Mouse (Mus musculus) hindbrain, embryonic 14.5 days (tissue): ENCODE results near the gene Dmrt1. TPM values are rescaled to one million over a fixed set of nuclear protein-coding genes. Genes with fewer than 3 reads are reported as not detected.

ENCODE experiments used
- ATAC-seq: fragments of 200-750 bp; cut with Nextera tagmentation; 2 replicates; pipeline ENCODE4 v1.8.0; 2017; ENCODE audit warnings: moderate number of reproducible peaks, mild to moderate bottlenecking, moderate TSS enrichment, moderate library complexity; ENCODE audit not compliant: low FRiP score
- DNase-seq: peaks from one replicate; pipeline ENCODE4 v3.0.0-alpha.2; 2015; ENCODE audit warnings: low spot score
- H3K27ac ChIP-seq: fragments of 300-500 bp; sonication (generic); 2 replicates; pipeline ENCODE4 v1.5.1; 2014; ENCODE audit warnings: mild to moderate bottlenecking, moderate library complexity
- H3K27me3 ChIP-seq: fragments of 300-500 bp; sonication (generic); 2 replicates; pipeline ENCODE4 v1.6.1; 2014; ENCODE audit warnings: mild to moderate bottlenecking, low read length, mixed read lengths; ENCODE audit not compliant: control insufficient read depth, insufficient read depth
- H3K36me3 ChIP-seq: fragments of 300-500 bp; sonication (generic); replicated peaks from 2 replicates; pipeline ENCODE4 v1.6.1; 2014; ENCODE audit not compliant: control insufficient read depth, insufficient read depth
- H3K4me1 ChIP-seq: fragments of 300-500 bp; sonication (generic); replicated peaks from 2 replicates; pipeline ENCODE4 v1.6.1; 2014; ENCODE audit warnings: antibody characterized with exemption, low read length, mixed read lengths; ENCODE audit not compliant: control insufficient read depth, insufficient read depth
- H3K4me2 ChIP-seq: fragments of 300-500 bp; sonication (generic); replicated peaks from 2 replicates; pipeline ENCODE4 v1.6.1; 2014; ENCODE audit warnings: mild to moderate bottlenecking, moderate library complexity
- H3K4me3 ChIP-seq: fragments of 300-500 bp; sonication (generic); replicated peaks from 2 replicates; pipeline ENCODE4 v1.5.1; 2014; ENCODE audit warnings: mild to moderate bottlenecking, low read length
- H3K9ac ChIP-seq: fragments of 300-500 bp; sonication (generic); 2 replicates; pipeline ENCODE4 v1.6.1; 2014
- H3K9me3 ChIP-seq: fragments of 300-500 bp; sonication (generic); 2 replicates; pipeline ENCODE4 v1.6.1; 2016; ENCODE audit warnings: low read length; ENCODE audit not compliant: control insufficient read depth
- WGBS: fragments of 180-500 bp; shearing (Covaris S2); extraction: QIAGEN DNeasy Blood & Tissue Kit; methylation state at CpG from one replicate; pipeline ENCODE4 v1.1.7; 2014; 5-methylcytosine and 5-hydroxymethylcytosine counted together
- polyA plus RNA-seq: library from polyadenylated mRNA; unstranded; fragments of >200 nt; fragmentation: Nextera tagmentation; extraction: Ambion mirVana; gene quantifications from 2 replicates; pipeline ENCODE4 v1.2.1, GENCODE M21; 2014

Dmrt1 gene
- polyA plus RNA-seq, 1 experiment from 2014 or later = not detected

GRCm38 (mm10) chr19:25611116-25611515 lies 105.7 kb downstream of the Dmrt1 start:
- peak overlapping the region; percentile 18 for H3K4me3 ChIP-seq
- WGBS = 1% methylated on average over 42 of the region's 42 CpGs
- H3K4me2 ChIP-seq = peak overlapping the region; percentile 44
- H3K9ac ChIP-seq = no peak overlapping the region
- DNase-seq (no peak), ATAC-seq (no peak)
- H3K4me1 ChIP-seq = peaks cover 10% of the 10 kb centered on the region; the same call in 1 of the 2 replicates
- H3K27ac ChIP-seq = no peak overlapping the region
- no peaks in the 10 kb centered on the region for H3K36me3 ChIP-seq
- H3K9me3 ChIP-seq = no peaks in the 10 kb centered on the region
- peaks cover 100% of the 10 kb centered on the region for H3K27me3 ChIP-seq

DNA sequence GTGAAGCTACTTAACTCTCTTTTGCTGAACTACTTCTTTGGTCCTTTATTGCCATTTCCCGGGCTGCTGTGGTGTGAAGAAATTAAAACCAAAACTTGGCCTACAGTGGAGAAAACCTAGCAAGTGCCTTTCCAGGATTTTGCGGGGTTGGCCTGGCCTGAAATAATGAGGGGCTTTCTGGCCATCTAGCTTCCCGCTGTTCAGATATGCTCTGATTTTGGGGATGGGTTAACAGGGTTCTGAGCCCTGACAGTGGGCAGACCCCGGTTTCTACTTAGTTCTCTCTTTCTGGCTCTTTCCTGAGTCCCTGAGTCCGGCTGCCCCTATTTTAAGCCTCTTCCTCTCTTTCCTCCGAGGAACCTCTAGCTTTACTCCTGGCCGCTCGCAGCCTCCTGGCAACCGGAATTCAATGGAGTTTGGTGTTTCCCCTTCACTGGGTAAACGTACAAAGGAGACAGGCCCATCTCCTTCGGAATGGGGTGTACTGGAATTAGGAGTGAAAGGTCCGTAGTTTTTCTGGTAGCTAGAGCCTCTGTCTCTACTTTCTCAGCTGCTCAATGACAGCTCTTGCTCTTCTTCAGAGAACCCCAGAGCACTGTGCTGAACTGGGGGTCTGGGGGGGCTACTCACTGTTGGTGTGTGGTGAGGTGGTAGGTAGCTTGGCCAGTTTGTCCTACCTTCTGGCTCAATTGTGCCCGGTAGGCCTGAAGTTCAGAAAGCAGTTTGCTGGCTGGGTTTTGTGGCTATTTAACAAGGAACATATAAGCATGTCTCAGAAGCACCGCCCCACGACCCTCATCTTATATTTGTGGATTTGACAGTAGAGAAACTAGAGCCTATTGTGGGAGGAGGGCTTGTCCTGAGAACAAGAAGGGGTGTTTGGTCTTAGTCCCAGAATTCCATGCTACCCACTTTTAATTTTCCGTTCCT lies 106.7 kb downstream of the Dmrt1 start:
- peaks cover 10% of the 10 kb centered on the region; the same call in 1 of the 2 replicates for H3K4me1 ChIP-seq
- no peak overlapping the region for H3K4me2 ChIP-seq
- no peaks in the 10 kb centered on the region for H3K9me3 ChIP-seq
- DNase-seq (no peak), ATAC-seq (no peak)
- H3K4me3 ChIP-seq = no peak overlapping the region
- no peak overlapping the region for H3K27ac ChIP-seq
- WGBS = 2% methylated on average over 16 of the region's 16 CpGs
- H3K36me3 ChIP-seq = no peaks in the 10 kb centered on the region
- H3K27me3 ChIP-seq = peaks cover 100% of the 10 kb centered on the region
- no peak overlapping the region for H3K9ac ChIP-seq

- Histone ChIP-seq H3K36me3 (no peaks in the 10 kb centered on the region), H3K4me2 (no peak overlapping the region), H3K27ac (no peak overlapping the region), H3K9ac (no peak overlapping the region), H3K4me3 (no peak overlapping the region), H3K9me3 (no peaks in the 10 kb centered on the region), H3K4me1 (peaks cover 10% of the 10 kb centered on the region; the same call in 1 of the 2 replicates), H3K27me3 (peaks cover 100% of the 10 kb centered on the region)
- WGBS = under 1% methylated on average over 6 of the region's 6 CpGs
- DNase-seq (no peak), ATAC-seq (no peak)
Observed at GRCm38 (mm10) chr19:25612806-25613295, 107.4 kb downstream of the Dmrt1 start.

GRCm38 (mm10) chr19:25613476-25614300 lies 108.3 kb downstream of the Dmrt1 start:
- Histone ChIP-seq H3K4me3 (no peak overlapping the region), H3K4me2 (no peak overlapping the region), H3K36me3 (no peaks in the 10 kb centered on the region), H3K4me1 (peaks cover 10% of the 10 kb centered on the region; the same call in 1 of the 2 replicates), H3K9ac (no peak overlapping the region), H3K27me3 (peaks cover 100% of the 10 kb centered on the region), H3K9me3 (no peaks in the 10 kb centered on the region), H3K27ac (no peak overlapping the region)
- no peak for DNase-seq
- 5% methylated on average over 13 of the region's 13 CpGs for WGBS
- ATAC-seq = no peak

DNA sequence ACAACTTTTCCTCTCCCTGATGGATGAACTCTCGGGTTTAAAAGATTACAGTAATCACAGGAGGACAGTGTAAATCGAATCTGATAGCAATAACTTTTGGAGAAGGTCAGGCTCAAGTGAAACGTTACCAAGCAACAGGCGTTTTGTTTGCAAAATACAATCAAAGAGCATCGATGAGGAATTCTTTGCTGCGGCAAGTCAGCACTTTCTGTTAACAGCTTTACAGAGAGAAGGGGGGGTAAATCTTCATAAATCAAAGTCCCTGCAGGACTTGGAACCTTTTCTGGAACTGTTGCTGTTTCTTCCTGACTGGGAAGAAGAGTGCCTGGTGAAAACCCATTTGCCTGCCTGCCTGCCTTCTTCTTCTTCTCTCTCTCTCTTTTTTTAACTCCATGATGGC lies 110.5 kb downstream of the Dmrt1 start:
- H3K9ac ChIP-seq = no peak overlapping the region
- no peaks in the 10 kb centered on the region for H3K9me3 ChIP-seq
- peaks cover 2% of the 10 kb centered on the region; the same call in 1 of the 2 replicates for H3K4me1 ChIP-seq
- H3K27ac ChIP-seq = no peak overlapping the region
- WGBS = 17% methylated on average over 6 of the region's 6 CpGs
- no peaks in the 10 kb centered on the region for H3K36me3 ChIP-seq
- DNase-seq = no peak
- H3K27me3 ChIP-seq = peaks cover 100% of the 10 kb centered on the region
- ATAC-seq = no peak
- H3K4me2 ChIP-seq = no peak overlapping the region
- H3K4me3 ChIP-seq = no peak overlapping the region

- WGBS = 28% methylated on average over 54 of the region's 54 CpGs
- Histone ChIP-seq H3K4me1 (no peaks in the 10 kb centered on the region), H3K9ac (no peak overlapping the region), H3K9me3 (no peaks in the 10 kb centered on the region), H3K4me3 (peak overlapping the region; percentile 14; the same call in 1 of the 2 replicates), H3K4me2 (peak overlapping the region; percentile 48), H3K27me3 (peaks cover 94% of the 10 kb centered on the region), H3K36me3 (no peaks in the 10 kb centered on the region), H3K27ac (no peak overlapping the region)
- peak; percentile 76 for DNase-seq
- peak; percentile 37; the same call in 1 of the 2 replicates for ATAC-seq
Observed at GRCm38 (mm10) chr19:25622291-25623251, 117.2 kb downstream of the Dmrt1 start.

- Histone ChIP-seq H3K4me2 (no peak overlapping the region), H3K4me1 (no peaks in the 10 kb centered on the region), H3K4me3 (no peak overlapping the region), H3K9ac (no peak overlapping the region), H3K27ac (no peak overlapping the region), H3K27me3 (peaks cover 44% of the 10 kb centered on the region), H3K36me3 (no peaks in the 10 kb centered on the region), H3K9me3 (no peaks in the 10 kb centered on the region)
- no peak for ATAC-seq
- peak; percentile 74 for DNase-seq
- 13% methylated on average over 9 of the region's 9 CpGs for WGBS
Observed at GRCm38 (mm10) chr19:25628490-25628889, 123.1 kb downstream of the Dmrt1 start.

DNA sequence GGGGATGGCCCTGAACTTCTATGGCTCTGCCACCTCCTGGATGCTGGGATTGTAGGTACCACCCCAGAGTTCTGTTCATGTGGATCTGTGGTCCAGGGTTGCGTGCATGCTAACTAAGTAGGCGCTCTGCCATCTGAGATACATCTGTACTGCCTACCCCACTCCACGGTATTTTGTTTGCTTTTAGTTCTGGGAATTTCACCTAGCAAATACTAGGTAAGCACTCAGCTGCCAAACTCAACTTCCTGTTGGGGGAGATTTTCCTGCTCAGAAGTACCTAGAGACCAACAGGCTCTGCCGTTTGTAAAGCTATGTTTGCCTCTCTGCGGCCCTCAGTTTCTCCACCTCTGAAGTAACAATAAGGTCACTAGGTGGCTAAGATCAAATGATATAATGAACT lies 129.7 kb downstream of the Dmrt1 start:
- Histone ChIP-seq H3K27ac (no peak overlapping the region), H3K9ac (no peak overlapping the region), H3K4me1 (no peaks in the 10 kb centered on the region), H3K4me2 (peak overlapping the region; percentile 50), H3K36me3 (no peaks in the 10 kb centered on the region), H3K4me3 (no peak overlapping the region; the same call in 1 of the 2 replicates), H3K9me3 (no peaks in the 10 kb centered on the region), H3K27me3 (no peaks in the 10 kb centered on the region; the same call in 1 of the 2 replicates)
- no peak for DNase-seq
- WGBS = 93% methylated on average over 5 of the region's 5 CpGs
- ATAC-seq = no peak
